ENCODE assay signal across 8 mouse cellular contexts in genomic region chr1:184060828-184061734, GRCm38 (mm10). TPM values are rescaled to one million over a fixed set of nuclear protein-coding genes. Genes with fewer than 3 reads are reported as not detected.
DNase-seq lines count a peak whose midpoint lies in the region; ATAC-seq and TF ChIP-seq lines count a peak whose summit lies in the region.
"Had no signal": no experiment of that assay in that cellular context is flagged by ENCODE, and none has a peak within 500 bp of the region (broad histone marks: within the 10 kb centered on the region; RNA-seq: fewer than 3 reads in every experiment).

No protein-coding gene starts in this region.

- H3K27me3 ChIP-seq in intestine, embryonic 14.5 days (replicated peaks; ENCODE audit: control insufficient read depth, insufficient read depth, low read length) = no peaks in the 10 kb centered on the region
- no peaks in the 10 kb centered on the region for H3K27me3 ChIP-seq in intestine, postnatal 0 days (replicated peaks; ENCODE audit: control insufficient read depth, insufficient read depth, low read length)
- H3K27me3 ChIP-seq in embryonic facial prominence, embryonic 15.5 days = no peaks in the 10 kb centered on the region

- ATAC-seq in intestine, embryonic 14.5 days (replicated peaks; ENCODE audit: low FRiP score, low TSS enrichment, low read depth) = peak; percentile 48
- ATAC-seq in intestine, postnatal 0 days = no peak
- peak; percentile 24 for ATAC-seq in CD4-positive, CD25-positive, alpha-beta regulatory T cell, adult 4 months
- no peak for ATAC-seq in embryonic facial prominence, embryonic 15.5 days (ENCODE audit: insufficient number of reproducible peaks, low FRiP score, low TSS enrichment, low read depth)
- ATAC-seq in megakaryocyte progenitor cell, adult 5-6 weeks (replicated peaks; ENCODE audit: poor library complexity) = peak; percentile 39

- H3K27ac ChIP-seq in intestine, embryonic 14.5 days (ENCODE audit: low read depth) = peak overlapping the region; percentile 73
- H3K27ac ChIP-seq in intestine, postnatal 0 days (ENCODE audit: low read depth, low read length) = no peak overlapping the region
- 0 out of 2 replicates have a peak overlapping the region, but pooled peaks have one; percentile 17 for H3K27ac ChIP-seq in embryonic facial prominence, embryonic 15.5 days (replicated peaks)

- no peak overlapping the region for H3K4me3 ChIP-seq in intestine, embryonic 14.5 days (ENCODE audit: low read depth, low read length)
- H3K4me3 ChIP-seq in intestine, postnatal 0 days (ENCODE audit: low read depth, low read length) = no peak overlapping the region
- H3K4me3 ChIP-seq in embryonic facial prominence, embryonic 15.5 days (replicated peaks) = no peak overlapping the region

- H3K4me2 ChIP-seq in intestine, embryonic 14.5 days (ENCODE audit: low read length) = no peak overlapping the region
- H3K4me2 ChIP-seq in intestine, postnatal 0 days (replicated peaks; ENCODE audit: low read depth) = no peak overlapping the region
- no peak overlapping the region for H3K4me2 ChIP-seq in embryonic facial prominence, embryonic 15.5 days (replicated peaks)

- TF ChIP-seq CTCF in intestine, postnatal 0 days (IDR thresholded peaks at IDR 0.05; ENCODE audit: low read depth) = no peak

- no peak for DNase-seq in intestine, embryonic 14.5 days (ENCODE audit: low spot score)
- no peak for DNase-seq in urinary bladder, postnatal 25 days (ENCODE audit: low spot score)
- no peak for DNase-seq in spleen, adult 18-20 months
- DNase-seq: cerebellum, postnatal 36 days had no signal

- H3K9ac ChIP-seq in intestine, embryonic 14.5 days (ENCODE audit: low read length) = no peak overlapping the region
- H3K9ac ChIP-seq in intestine, postnatal 0 days (ENCODE audit: low read depth, low read length) = no peak overlapping the region
- H3K9ac ChIP-seq in embryonic facial prominence, embryonic 15.5 days = no peak overlapping the region

- no peaks in the 10 kb centered on the region for H3K36me3 ChIP-seq in intestine, embryonic 14.5 days (ENCODE audit: control insufficient read depth, insufficient read depth, low read length)
- H3K36me3 ChIP-seq in intestine, postnatal 0 days (ENCODE audit: control insufficient read depth, insufficient read depth) = no peaks in the 10 kb centered on the region
- no peaks in the 10 kb centered on the region for H3K36me3 ChIP-seq in embryonic facial prominence, embryonic 15.5 days

- 41% methylated on average over 4 of the region's 4 CpGs for WGBS in intestine, embryonic 14.5 days
- 56% methylated on average over 4 of the region's 4 CpGs for WGBS in intestine, postnatal 0 days
- 69% methylated on average over 4 of the region's 4 CpGs for WGBS in embryonic facial prominence, embryonic 15.5 days

- H3K9me3 ChIP-seq in intestine, embryonic 14.5 days (ENCODE audit: control insufficient read depth, low read length) = no peaks in the 10 kb centered on the region
- H3K9me3 ChIP-seq in intestine, postnatal 0 days (ENCODE audit: control insufficient read depth) = no peaks in the 10 kb centered on the region
- no peaks in the 10 kb centered on the region for H3K9me3 ChIP-seq in embryonic facial prominence, embryonic 15.5 days (replicated peaks)

- peaks cover 31% of the 10 kb centered on the region for H3K4me1 ChIP-seq in intestine, embryonic 14.5 days (replicated peaks; ENCODE audit: control insufficient read depth, insufficient read depth, low read length)
- H3K4me1 ChIP-seq in intestine, postnatal 0 days (replicated peaks; ENCODE audit: control insufficient read depth, insufficient read depth, low read length) = no peaks in the 10 kb centered on the region
- H3K4me1 ChIP-seq in embryonic facial prominence, embryonic 15.5 days = 0 out of 2 replicates have a peak, but pooled peaks cover 3% of the 10 kb centered on the region

RNA-seq across cellular contexts. Expression of gene 1700056E22Rik, which starts 27.0 kb away (rescaled TPM):
- 0.93 and 1.6 TPM in 2 replicates for polyA plus RNA-seq in intestine, embryonic 14.5 days (2014; fragmentation: Nextera tagmentation; extraction: Ambion mirVana)
- 1.2 and 1.5 TPM in 2 replicates for polyA plus RNA-seq in intestine, postnatal 0 days (2015; fragmentation: Nextera tagmentation; extraction: Ambion mirVana)
- under 1 TPM in 1 of 2 experiments, not detected in 1; 0.94 TPM for polyA plus RNA-seq in CD4-positive, CD25-positive, alpha-beta regulatory T cell, adult 4 months (2017; shearing (Covaris generic))
- polyA plus RNA-seq in embryonic facial prominence, embryonic 15.5 days (2015; fragmentation: Nextera tagmentation; extraction: Ambion mirVana) = 1.8 and 2.4 TPM in 2 replicates
- 0.89 and 1.2 TPM in 2 replicates for total RNA-seq in megakaryocyte progenitor cell, adult 5-6 weeks (2015)
- total RNA-seq in megakaryocyte progenitor cell, adult 5-6 weeks (2017) = 1.1 and 2.1 TPM in 2 replicates

RNA-seq across cellular contexts. Expression of gene Dusp10, which starts 48.0 kb away (rescaled TPM):
- 12.8 and 13.0 TPM in 2 replicates for polyA plus RNA-seq in intestine, embryonic 14.5 days (2014; fragmentation: Nextera tagmentation; extraction: Ambion mirVana)
- polyA plus RNA-seq in intestine, postnatal 0 days (2015; fragmentation: Nextera tagmentation; extraction: Ambion mirVana) = 6.5 and 8.1 TPM in 2 replicates
- polyA plus RNA-seq in CD4-positive, CD25-positive, alpha-beta regulatory T cell, adult 4 months (2017; shearing (Covaris generic)) = 10 to 100 TPM; 17.7 to 21.3 TPM
- polyA plus RNA-seq in embryonic facial prominence, embryonic 15.5 days (2015; fragmentation: Nextera tagmentation; extraction: Ambion mirVana) = 18.6 and 19.2 TPM in 2 replicates
- 1.7 and 2.0 TPM in 2 replicates for total RNA-seq in megakaryocyte progenitor cell, adult 5-6 weeks (2015)
- total RNA-seq in megakaryocyte progenitor cell, adult 5-6 weeks (2017) = 0.74 and 1.9 TPM in 2 replicates

Comparison
In these comparisons a context has a peak if more than half of its experiments do, and no peak if none do; other contexts are left out.
1. ATAC-seq: peak in intestine, embryonic 14.5 days (single experiment), CD4-positive, CD25-positive, alpha-beta regulatory T cell, adult 4 months (single experiment) and megakaryocyte progenitor cell, adult 5-6 weeks (single experiment); none in intestine, postnatal 0 days (single experiment) and embryonic facial prominence, embryonic 15.5 days (single experiment).